Mouse (Mus musculus): ENCODE measurements at regions not wholly inside any gene's neighbourhood (a gene's known extent, or its start where the extent isn't known, plus 50 kb on each side); places are given as distances from the start of the nearest gene placed in this dataset.

DNA sequence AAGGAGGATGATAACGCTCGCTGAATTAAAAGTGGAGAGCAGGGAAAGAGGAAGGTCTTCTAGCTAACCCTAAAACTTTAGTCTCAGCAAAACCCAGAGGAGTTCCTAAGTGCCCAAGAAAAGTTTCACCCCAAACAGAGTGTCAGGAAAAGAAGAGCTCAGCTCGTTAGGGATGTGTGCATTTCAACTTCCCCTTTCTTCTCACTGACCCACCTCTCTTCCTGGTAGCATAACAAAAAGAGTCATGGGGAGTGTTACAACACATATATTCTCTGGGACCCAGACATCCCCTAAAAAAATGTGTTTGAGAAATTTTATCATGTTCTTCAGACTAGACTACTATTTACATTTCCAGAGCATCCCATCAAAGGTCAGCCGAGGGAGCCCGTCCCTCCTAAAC is 432.6 kb downstream of the Mctp2 start:
- Histone ChIP-seq H3K4me1 (no peaks in the 10 kb centered on the region), H3K36me3 (no peaks in the 10 kb centered on the region), H3K27ac (replicated peaks) (no peak overlapping the region), H3K9me3 (no peaks in the 10 kb centered on the region), H3K4me2 (replicated peaks) (no peak overlapping the region), H3K27me3 (no peaks in the 10 kb centered on the region; the same call in 1 of the 2 replicates), H3K4me3 (no peak overlapping the region), H3K9ac (replicated peaks) (no peak overlapping the region)
- no peak for ATAC-seq (ENCODE audit: low FRiP score, low read depth)
- WGBS: 81% methylated on average over 5 of the region's 5 CpGs

DNA sequence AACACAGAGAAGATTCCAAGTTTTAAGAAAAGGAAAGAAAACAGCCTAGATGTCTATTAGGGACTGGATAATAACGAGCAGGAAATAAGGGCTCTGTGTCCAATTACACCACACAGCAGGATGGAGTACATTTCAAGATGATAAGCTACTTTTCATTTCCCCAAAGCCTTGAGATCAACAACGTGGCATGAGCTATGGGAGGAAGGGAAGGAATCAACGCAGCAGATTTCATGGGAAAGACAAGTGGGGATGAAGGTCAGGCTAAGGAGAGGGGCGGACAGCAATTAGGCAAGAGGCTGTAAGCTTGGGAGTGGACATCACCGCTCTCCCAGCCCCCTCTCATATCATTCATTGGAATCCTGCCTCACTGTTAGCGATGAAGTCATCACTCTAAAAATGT is 433.5 kb downstream of the Mctp2 start:
- H3K4me3 ChIP-seq: no peak overlapping the region
- H3K9me3 ChIP-seq: no peaks in the 10 kb centered on the region
- 77% methylated on average over 6 of the region's 6 CpGs for WGBS
- no peak overlapping the region for H3K27ac ChIP-seq (replicated peaks)
- no peaks in the 10 kb centered on the region for H3K36me3 ChIP-seq
- H3K9ac ChIP-seq (replicated peaks): no peak overlapping the region
- no peak for ATAC-seq (ENCODE audit: low FRiP score, low read depth)
- H3K4me1 ChIP-seq: no peaks in the 10 kb centered on the region
- no peaks in the 10 kb centered on the region; the same call in 1 of the 2 replicates for H3K27me3 ChIP-seq
- no peak overlapping the region for H3K4me2 ChIP-seq (replicated peaks)

DNA sequence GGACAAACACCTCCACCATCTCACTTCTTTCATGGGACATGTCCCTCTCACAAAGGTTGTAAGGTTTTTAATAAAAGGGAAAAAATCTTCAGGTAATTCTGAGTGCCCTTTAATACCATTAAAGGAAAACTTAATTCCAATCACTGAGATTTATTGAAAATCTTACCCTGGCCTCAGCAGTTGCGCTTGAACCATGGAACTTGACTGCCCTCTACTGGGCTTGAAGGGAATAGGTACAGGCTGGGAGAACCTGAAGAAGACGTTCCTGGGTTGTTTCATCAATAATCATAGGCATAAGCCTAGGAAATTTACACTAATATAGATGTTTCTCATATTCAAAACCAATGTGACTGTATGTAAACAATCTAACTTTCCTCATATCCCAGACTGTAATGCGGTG is 439.3 kb downstream of the Mctp2 start:
- no peaks in the 10 kb centered on the region for H3K9me3 ChIP-seq
- H3K36me3 ChIP-seq: no peaks in the 10 kb centered on the region
- H3K27me3 ChIP-seq: peaks cover 3% of the 10 kb centered on the region
- no peak overlapping the region for H3K4me2 ChIP-seq (replicated peaks)
- no peak overlapping the region for H3K4me3 ChIP-seq
- 8% methylated on average over 3 of the region's 3 CpGs for WGBS
- no peak overlapping the region for H3K27ac ChIP-seq (replicated peaks)
- no peak overlapping the region for H3K9ac ChIP-seq (replicated peaks)
- peaks cover 16% of the 10 kb centered on the region for H3K4me1 ChIP-seq
- ATAC-seq (ENCODE audit: low FRiP score, low read depth): 0 out of 2 replicates have a peak, but pooled peaks have one; percentile 21

DNA sequence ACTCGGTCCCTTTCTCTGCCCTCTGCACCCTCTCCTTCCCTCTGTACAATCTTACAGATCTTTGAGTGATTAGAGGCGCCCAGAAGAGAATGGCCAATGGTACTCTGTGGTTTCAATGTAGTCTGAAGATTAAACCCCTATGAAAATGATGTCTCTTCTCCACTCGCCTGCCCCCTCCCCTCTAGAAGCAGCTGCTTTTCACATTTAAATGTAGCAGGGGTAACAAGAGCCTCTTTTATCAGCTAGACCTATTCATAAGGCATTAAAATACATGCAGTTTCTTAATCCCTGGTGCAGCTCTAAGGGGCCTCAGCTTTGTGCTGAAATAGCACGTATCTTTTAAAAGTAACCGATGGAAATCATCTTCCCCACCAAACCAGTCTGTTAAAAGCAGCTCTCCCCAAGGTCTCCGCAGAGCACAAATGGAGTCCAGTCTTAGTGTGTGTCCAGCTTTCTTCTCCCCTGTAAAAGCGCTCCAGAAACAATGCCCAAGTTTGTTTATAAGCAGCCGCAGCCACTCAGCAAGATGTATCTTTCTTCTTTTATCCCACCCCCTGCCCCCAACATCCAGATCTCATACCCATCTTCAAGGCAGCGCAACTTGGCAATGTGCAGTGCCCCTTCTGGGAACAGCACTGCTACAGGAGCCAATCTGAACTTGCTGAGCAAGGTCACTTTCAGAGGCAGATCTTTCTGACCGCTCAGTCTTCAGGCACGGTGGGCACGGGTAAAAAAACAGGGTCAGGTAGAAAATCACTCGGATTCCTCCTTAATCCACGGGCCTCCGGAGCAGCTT is 440.8 kb downstream of the Mctp2 start:
- no peaks in the 10 kb centered on the region for H3K36me3 ChIP-seq
- H3K27me3 ChIP-seq: peaks cover 8% of the 10 kb centered on the region
- ATAC-seq (ENCODE audit: low FRiP score, low read depth): peak; percentile 88
- no peak overlapping the region for H3K9ac ChIP-seq (replicated peaks)
- peaks cover 16% of the 10 kb centered on the region for H3K4me1 ChIP-seq
- H3K4me2 ChIP-seq (replicated peaks): peak overlapping the region; percentile 43
- H3K4me3 ChIP-seq: peak overlapping the region; percentile 9; the same call in 1 of the 2 replicates
- no peaks in the 10 kb centered on the region for H3K9me3 ChIP-seq
- WGBS: 11% methylated on average over 15 of the region's 15 CpGs
- peak overlapping the region; percentile 35 for H3K27ac ChIP-seq (replicated peaks)

DNA sequence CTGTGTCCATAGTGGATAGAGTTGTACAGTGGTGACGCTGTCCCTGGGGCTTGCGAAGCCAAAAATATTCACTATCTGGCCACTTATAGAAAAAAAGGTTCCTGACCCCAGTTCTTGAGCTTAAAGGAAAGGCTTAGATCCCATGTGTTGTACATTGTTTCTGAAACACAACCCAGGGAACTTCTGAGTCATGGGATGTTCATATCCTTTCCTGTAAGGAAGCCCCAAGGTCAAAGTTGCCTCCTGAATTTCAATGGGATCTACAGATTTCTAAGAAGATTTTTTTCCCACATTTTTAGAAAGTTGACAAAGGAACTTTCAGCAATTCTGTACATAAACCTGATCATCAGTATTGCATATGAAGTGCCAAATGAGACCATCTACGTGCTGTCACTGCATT is 453.5 kb downstream of the Mctp2 start:
- no peaks in the 10 kb centered on the region for H3K4me1 ChIP-seq
- H3K36me3 ChIP-seq: no peaks in the 10 kb centered on the region
- H3K4me3 ChIP-seq: no peak overlapping the region
- H3K27me3 ChIP-seq: no peaks in the 10 kb centered on the region
- 84% methylated on average over 3 of the region's 3 CpGs for WGBS
- H3K9ac ChIP-seq (replicated peaks): no peak overlapping the region
- H3K9me3 ChIP-seq: no peaks in the 10 kb centered on the region
- ATAC-seq (ENCODE audit: low FRiP score, low read depth): no peak
- no peak overlapping the region for H3K27ac ChIP-seq (replicated peaks)
- no peak overlapping the region for H3K4me2 ChIP-seq (replicated peaks)

DNA sequence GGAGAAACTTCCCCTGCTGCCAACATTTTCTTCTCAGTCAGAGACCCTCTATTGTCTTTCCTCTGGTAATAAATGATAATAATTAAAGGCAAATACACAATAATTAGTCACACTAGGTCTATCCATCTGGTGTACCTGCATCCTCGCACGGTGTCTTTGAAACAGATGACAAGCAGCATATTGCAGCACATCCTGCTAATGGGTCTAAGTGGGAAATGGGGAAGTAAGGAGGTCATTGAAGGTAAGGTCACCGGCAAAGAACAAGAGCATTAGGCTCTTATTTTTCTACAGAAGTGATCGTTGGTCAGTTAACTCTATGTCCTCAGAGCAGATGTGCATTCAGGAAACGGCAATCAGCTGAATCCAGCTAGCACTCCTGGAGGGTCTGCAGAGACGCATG is 457.2 kb downstream of the Mctp2 start:
- no peak overlapping the region for H3K4me2 ChIP-seq (replicated peaks)
- no peak overlapping the region for H3K27ac ChIP-seq (replicated peaks)
- H3K9me3 ChIP-seq: no peaks in the 10 kb centered on the region
- H3K27me3 ChIP-seq: no peaks in the 10 kb centered on the region
- no peak overlapping the region for H3K4me3 ChIP-seq
- H3K9ac ChIP-seq (replicated peaks): no peak overlapping the region
- ATAC-seq (ENCODE audit: low FRiP score, low read depth): no peak
- WGBS: 93% methylated on average over 6 of the region's 6 CpGs
- no peaks in the 10 kb centered on the region for H3K36me3 ChIP-seq
- H3K4me1 ChIP-seq: no peaks in the 10 kb centered on the region

DNA sequence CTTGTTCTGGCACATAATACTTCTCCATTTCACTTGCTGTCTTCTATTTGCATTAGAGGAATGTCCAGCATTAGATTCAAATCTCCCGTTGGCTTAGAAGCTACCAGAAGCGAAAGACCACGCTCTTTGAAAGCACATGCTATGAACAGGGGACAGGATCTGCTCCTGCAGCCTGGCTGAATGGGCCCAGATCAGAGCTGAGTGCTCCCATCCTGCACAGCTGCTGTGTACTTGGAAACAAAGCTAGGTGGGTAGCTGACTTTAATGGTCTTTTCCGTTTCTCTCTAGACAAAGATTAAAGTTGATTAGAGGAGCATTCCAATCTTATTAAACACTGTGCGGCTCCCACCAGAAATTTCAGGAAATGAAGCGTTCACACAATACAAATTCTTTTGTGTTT is 468.6 kb downstream of the Mctp2 start:
- Histone ChIP-seq H3K27me3 (no peaks in the 10 kb centered on the region), H3K9me3 (no peaks in the 10 kb centered on the region), H3K36me3 (no peaks in the 10 kb centered on the region), H3K27ac (replicated peaks) (no peak overlapping the region), H3K4me1 (no peaks in the 10 kb centered on the region), H3K9ac (replicated peaks) (no peak overlapping the region), H3K4me3 (no peak overlapping the region), H3K4me2 (replicated peaks) (no peak overlapping the region)
- WGBS: 70% methylated on average over 6 of the region's 6 CpGs
- ATAC-seq (ENCODE audit: low FRiP score, low read depth): no peak

DNA sequence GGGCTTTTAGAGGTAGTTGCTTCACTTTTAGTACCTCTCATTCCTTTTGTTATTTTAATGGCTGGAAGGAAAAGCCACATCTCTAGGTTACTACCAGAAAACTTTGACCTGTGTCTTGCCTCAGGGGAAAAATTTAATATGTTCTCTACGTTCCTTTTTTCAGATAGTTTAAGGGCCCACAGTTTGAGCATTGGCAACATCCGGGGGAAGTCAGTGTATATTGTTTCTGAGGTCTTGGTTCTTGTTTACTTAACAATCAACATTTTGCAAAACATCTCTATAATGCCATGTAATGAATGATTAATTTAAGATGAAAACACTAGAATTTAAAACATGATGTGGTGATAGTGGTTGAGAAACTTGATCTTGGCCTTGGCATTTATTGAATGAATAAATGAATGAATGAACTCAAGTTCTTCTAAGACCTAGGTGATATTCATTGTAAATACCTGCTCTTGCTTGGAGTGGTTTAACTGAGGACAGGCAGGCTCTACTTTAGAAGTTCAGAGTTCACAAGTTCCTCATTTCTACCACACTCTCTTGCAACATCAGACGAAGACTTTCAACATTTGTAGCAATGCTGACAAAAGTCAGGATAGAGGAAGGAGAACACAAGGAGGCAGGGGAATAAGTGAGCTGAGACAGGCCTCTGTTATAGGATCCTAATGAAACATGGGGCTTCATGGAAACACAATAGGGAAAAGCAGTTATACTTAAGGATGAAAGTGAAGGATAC is 474.4 kb downstream of the Mctp2 start:
- Histone ChIP-seq H3K4me1 (no peaks in the 10 kb centered on the region), H3K27ac (replicated peaks) (no peak overlapping the region), H3K9me3 (no peaks in the 10 kb centered on the region), H3K36me3 (no peaks in the 10 kb centered on the region), H3K9ac (replicated peaks) (no peak overlapping the region), H3K4me2 (replicated peaks) (no peak overlapping the region), H3K27me3 (no peaks in the 10 kb centered on the region), H3K4me3 (no peak overlapping the region)
- 83% methylated on average over 3 of the region's 3 CpGs for WGBS
- ATAC-seq (ENCODE audit: low FRiP score, low read depth): no peak

DNA sequence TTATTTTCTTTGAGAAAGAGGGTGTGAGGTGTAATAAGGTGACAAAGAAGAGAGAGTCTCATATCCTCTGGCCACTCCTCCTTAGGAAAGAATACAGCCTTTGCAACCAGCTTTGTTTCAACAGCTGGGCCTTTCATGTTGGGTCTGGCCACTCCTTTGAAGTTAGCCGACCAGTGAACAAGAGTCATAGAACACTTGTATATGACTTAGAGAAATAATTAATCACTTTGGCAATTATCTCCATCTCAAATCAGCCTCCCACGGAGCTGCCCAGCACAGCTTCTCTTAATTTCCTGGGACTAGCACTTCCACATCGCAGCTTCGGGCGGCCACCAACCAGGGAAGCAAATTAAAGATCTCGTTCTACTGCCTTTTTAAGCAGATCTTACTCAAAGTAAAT is 476.8 kb downstream of the Mctp2 start:
- H3K27me3 ChIP-seq: no peaks in the 10 kb centered on the region
- no peaks in the 10 kb centered on the region for H3K9me3 ChIP-seq
- no peak overlapping the region for H3K9ac ChIP-seq (replicated peaks)
- H3K27ac ChIP-seq (replicated peaks): no peak overlapping the region
- H3K4me1 ChIP-seq: no peaks in the 10 kb centered on the region
- H3K4me2 ChIP-seq (replicated peaks): no peak overlapping the region
- WGBS: 60% methylated on average over 6 of the region's 6 CpGs
- no peaks in the 10 kb centered on the region for H3K36me3 ChIP-seq
- no peak for ATAC-seq (ENCODE audit: low FRiP score, low read depth)
- H3K4me3 ChIP-seq: no peak overlapping the region

DNA sequence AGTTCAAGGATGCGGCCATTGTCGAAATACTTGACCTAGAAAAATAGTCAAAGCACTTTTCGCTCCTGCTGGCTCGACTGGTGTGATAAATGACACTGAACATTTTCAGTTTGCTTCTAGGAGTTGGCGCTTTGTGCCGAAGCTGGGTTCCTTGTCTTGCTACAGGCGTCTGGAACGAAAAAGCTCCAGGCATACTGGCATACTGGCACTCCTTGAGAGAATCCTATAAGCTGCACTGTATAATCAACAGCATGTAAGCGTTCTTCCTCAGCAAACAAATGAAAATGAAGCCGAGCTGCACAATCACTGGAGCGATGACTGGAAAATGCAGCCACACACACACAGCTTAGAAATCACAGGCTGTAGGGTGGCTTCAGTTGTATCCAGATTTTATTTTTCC is 464.9 kb upstream of the Gm10295 start:
- Histone ChIP-seq H3K4me3 (no peak overlapping the region), H3K9me3 (no peaks in the 10 kb centered on the region), H3K27ac (replicated peaks) (no peak overlapping the region), H3K4me2 (replicated peaks) (no peak overlapping the region), H3K36me3 (no peaks in the 10 kb centered on the region), H3K9ac (replicated peaks) (no peak overlapping the region), H3K4me1 (no peaks in the 10 kb centered on the region), H3K27me3 (no peaks in the 10 kb centered on the region)
- WGBS: 85% methylated on average over 11 of the region's 11 CpGs
- no peak for ATAC-seq (ENCODE audit: low FRiP score, low read depth)

DNA sequence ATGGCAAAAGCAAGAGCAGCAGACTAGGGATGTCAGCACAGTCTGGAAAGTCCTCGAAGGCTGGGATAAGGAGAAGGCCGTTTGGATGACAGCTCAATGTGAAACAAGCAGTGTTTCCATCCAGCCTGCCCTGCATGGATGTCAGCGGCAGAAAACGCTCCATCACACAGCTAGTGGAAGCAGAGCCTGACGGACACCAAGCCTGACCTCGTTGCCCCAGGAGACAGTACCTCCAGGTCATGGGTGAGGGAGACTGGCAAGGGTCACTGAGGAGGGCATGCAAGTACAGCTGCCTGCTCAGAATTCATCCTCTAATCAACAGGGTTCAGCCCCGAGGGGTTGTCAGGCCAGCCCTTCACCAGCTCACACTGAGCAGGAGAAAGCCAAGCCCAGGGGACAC is 442.9 kb upstream of the Gm10295 start:
- 43% methylated on average over 7 of the region's 7 CpGs for WGBS
- no peaks in the 10 kb centered on the region for H3K27me3 ChIP-seq
- no peak overlapping the region for H3K9ac ChIP-seq (replicated peaks)
- no peaks in the 10 kb centered on the region for H3K36me3 ChIP-seq
- no peak overlapping the region for H3K4me3 ChIP-seq
- H3K9me3 ChIP-seq: no peaks in the 10 kb centered on the region
- H3K4me1 ChIP-seq: no peaks in the 10 kb centered on the region
- ATAC-seq (ENCODE audit: low FRiP score, low read depth): 0 out of 2 replicates have a peak, but pooled peaks have one; percentile 23
- no peak overlapping the region for H3K4me2 ChIP-seq (replicated peaks)
- H3K27ac ChIP-seq (replicated peaks): no peak overlapping the region

DNA sequence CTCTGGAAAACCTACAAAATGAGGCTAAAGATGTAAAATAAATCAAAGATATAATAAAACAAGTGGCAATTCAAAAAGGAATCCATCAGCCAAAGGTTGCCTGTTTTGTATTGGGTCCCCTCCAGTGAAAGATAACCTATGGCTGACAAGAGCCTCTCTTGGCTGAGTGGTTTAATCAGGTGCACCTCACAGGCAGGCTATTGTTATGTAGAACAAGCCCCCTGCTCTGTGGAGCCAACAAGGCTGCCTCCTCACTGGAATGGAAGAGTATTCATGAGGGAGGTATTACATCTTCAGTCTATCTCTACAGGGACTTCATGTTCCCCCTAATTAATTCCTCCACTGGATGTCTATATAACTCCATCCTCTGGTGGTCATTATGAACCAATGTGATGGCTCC is 437.1 kb upstream of the Gm10295 start:
- no peak overlapping the region for H3K4me2 ChIP-seq (replicated peaks)
- no peaks in the 10 kb centered on the region for H3K27me3 ChIP-seq
- ATAC-seq (ENCODE audit: low FRiP score, low read depth): no peak
- H3K9me3 ChIP-seq: no peaks in the 10 kb centered on the region
- H3K27ac ChIP-seq (replicated peaks): no peak overlapping the region
- H3K4me1 ChIP-seq: no peaks in the 10 kb centered on the region
- H3K4me3 ChIP-seq: no peak overlapping the region
- no peak overlapping the region for H3K9ac ChIP-seq (replicated peaks)
- no peaks in the 10 kb centered on the region for H3K36me3 ChIP-seq
